Mouse (Mus musculus) lung, postnatal 4 days (tissue): Measurements from ENCODE around the gene Klrg2.

Source experiments
- DNase-seq, 2 experiments: peaks; one replicate each; pipeline ENCODE4 v3.0.0; 2021

Klrg2 gene

GRCm38 (mm10) chr6:38627486-38627885, 9.6 kb downstream of the Klrg2 start:
- DNase-seq = no peak

DNA sequence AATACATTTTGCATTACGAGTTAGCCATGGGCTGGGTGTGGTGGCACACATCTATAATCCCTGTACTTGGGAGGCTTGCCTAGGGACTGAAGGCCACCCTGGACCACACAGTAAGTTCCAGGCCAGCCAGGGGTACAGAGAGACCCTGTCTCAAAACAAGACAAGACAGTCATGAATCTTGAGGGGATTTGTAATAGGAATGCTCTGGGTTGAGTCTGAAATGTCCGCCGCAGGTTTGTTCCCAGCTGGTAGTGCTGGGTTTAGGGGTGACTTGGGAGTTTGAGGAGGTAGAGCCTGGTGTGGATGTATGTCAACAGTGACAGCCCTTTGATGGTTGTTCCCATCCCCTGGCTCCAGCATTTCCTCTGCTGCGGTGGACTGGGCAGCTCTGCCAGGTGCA, 10.0 kb downstream of the Klrg2 start:
- DNase-seq = no peak

- no peak for DNase-seq
These were observed 11.0 kb downstream of the Klrg2 start for GRCm38 (mm10) chr6:38626086-38626485.

- DNase-seq = no peak
These were observed 12.6 kb downstream of the Klrg2 start for GRCm38 (mm10) chr6:38624439-38624838.

DNA sequence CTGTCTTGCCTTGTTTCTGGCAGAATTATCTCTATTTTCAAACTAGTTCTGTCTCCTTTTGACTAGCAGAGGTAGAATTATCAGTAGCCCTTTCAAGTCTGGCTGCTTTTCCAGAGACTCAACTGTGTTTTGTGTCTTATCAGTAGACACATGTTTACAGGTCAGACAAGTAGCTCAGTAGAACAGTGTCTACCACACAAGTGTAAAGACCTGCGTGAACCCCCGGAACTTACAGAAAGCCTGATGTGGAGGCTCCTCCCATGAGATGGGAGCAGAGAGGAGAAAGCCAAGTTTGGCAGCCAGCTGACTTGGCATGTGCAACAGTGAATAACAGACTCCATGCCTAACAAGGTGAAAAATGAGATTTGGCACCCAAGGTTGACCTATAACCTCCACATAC, 13.6 kb downstream of the Klrg2 start:
- peak in 1 of 2 experiments; percentile 1 for DNase-seq

- peak in 1 of 2 experiments; percentile 1 for DNase-seq
These were observed 14.6 kb downstream of the Klrg2 start for GRCm38 (mm10) chr6:38622406-38622805.

GRCm38 (mm10) chr6:38609892-38610291, 27.1 kb downstream of the Klrg2 start:
- DNase-seq = no peak

GRCm38 (mm10) chr6:38597481-38597880, 39.6 kb downstream of the Klrg2 start:
- DNase-seq = no peak

- no peak for DNase-seq
These were observed 55.3 kb downstream of the Klrg2 start for GRCm38 (mm10) chr6:38581711-38582110.

GRCm38 (mm10) chr6:38580112-38580857, 56.8 kb downstream of the Klrg2 start:
- DNase-seq = no peak

GRCm38 (mm10) chr6:38576096-38576495, 60.9 kb downstream of the Klrg2 start:
- no peak for DNase-seq
